Mouse (Mus musculus): ENCODE measurements at regions not wholly inside any gene's neighbourhood (a gene's known extent, or its start where the extent isn't known, plus 50 kb on each side); places are given as distances from the start of the nearest gene placed in this dataset.
"Not testable (repeated sequence)": the region's sequence is repeated elsewhere in the genome, so short reads cannot be mapped to it uniquely, and the experiment has no call there.

- not testable (repeated sequence) for TF ChIP-seq POLR2A (IDR thresholded peaks at IDR 0.05; ENCODE audit: low read depth, low read length); CTCF (IDR thresholded peaks at IDR 0.05; ENCODE audit: extremely low read depth, insufficient read depth, insufficient read length, insufficient replicate concordance)
These were observed 654.6 kb downstream of the Dad1 start for GRCm38 (mm10) chr14:53599299-53599698.

Data from spleen, adult 2 months (tissue).